ENCODE assay signal across 13 mouse cellular contexts in the genomic region with DNA sequence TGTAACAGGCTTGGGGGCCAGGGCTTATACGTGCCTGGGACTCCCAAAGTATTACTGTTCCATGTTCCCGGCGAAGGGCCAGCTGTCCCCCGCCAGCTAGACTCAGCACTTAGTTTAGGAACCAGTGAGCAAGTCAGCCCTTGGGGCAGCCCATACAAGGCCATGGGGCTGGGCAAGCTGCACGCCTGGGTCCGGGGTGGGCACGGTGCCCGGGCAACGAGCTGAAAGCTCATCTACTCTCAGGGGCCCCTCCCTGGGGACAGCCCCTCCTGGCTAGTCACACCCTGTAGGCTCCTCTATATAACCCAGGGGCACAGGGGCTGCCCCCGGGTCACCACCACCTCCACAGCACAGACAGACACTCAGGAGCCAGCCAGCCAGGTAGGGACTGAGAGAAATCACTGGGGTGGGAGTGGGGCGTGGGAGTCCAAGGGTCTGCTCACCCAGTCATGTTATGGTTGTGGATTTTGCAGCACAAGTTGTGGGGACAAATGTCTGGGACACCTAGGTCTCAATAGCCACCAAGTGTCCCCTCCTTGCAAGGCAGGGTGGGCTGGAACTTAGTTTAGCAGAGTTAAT. TPM values are rescaled to one million over a fixed set of nuclear protein-coding genes. Genes with fewer than 3 reads are reported as not detected.
DNase-seq lines count a peak whose midpoint lies in the region; ATAC-seq and TF ChIP-seq lines count a peak whose summit lies in the region.
"Had no signal": no experiment of that assay in that cellular context is flagged by ENCODE, and none has a peak within 500 bp of the region (broad histone marks: within the 10 kb centered on the region; RNA-seq: fewer than 3 reads in every experiment).

No protein-coding gene starts in this region.

- WGBS in limb, embryonic 12.5 days: 73% methylated on average over 11 of the region's 11 CpGs
- 86% methylated on average over 11 of the region's 11 CpGs for WGBS in limb, embryonic 10.5 days
- WGBS in heart, embryonic 12.5 days: 64% methylated on average over 11 of the region's 11 CpGs
- WGBS in small intestine, adult 2 months: 58% methylated on average over 11 of the region's 11 CpGs
- 76% methylated on average over 11 of the region's 11 CpGs for WGBS in midbrain, embryonic 15.5 days

- H3K9me3 ChIP-seq in limb, embryonic 12.5 days: peaks cover 5% of the 10 kb centered on the region; the same call in 1 of the 2 replicates
- no peaks in the 10 kb centered on the region for H3K9me3 ChIP-seq in limb, embryonic 10.5 days (replicated peaks)
- H3K9me3 ChIP-seq in heart, embryonic 12.5 days (replicated peaks): no peaks in the 10 kb centered on the region
- no peaks in the 10 kb centered on the region for H3K9me3 ChIP-seq in midbrain, embryonic 15.5 days

- peak overlapping the region; percentile 8; the same call in 1 of the 2 replicates for H3K27ac ChIP-seq in limb, embryonic 12.5 days
- no peak overlapping the region for H3K27ac ChIP-seq in limb, embryonic 10.5 days
- H3K27ac ChIP-seq in heart, embryonic 12.5 days (ENCODE audit: poor library complexity, severe bottlenecking): peak overlapping the region; percentile 82
- no peak overlapping the region for H3K27ac ChIP-seq in small intestine, adult 2 months (ENCODE audit: insufficient read depth, low read depth, low read length)
- no peak overlapping the region for H3K27ac ChIP-seq in midbrain, embryonic 15.5 days
- H3K27ac ChIP-seq: neural tube, embryonic 12.5 days had no signal

- no peak overlapping the region for H3K4me2 ChIP-seq in limb, embryonic 12.5 days
- H3K4me2 ChIP-seq in heart, embryonic 12.5 days: peak overlapping the region; percentile 20
- no peak overlapping the region for H3K4me2 ChIP-seq in midbrain, embryonic 15.5 days
- H3K4me2 ChIP-seq: neural tube, embryonic 12.5 days had no signal

- no peak overlapping the region for H3K9ac ChIP-seq in limb, embryonic 12.5 days (replicated peaks)
- no peak overlapping the region; the same call in 1 of the 2 replicates for H3K9ac ChIP-seq in heart, embryonic 12.5 days
- H3K9ac ChIP-seq in midbrain, embryonic 15.5 days: no peak overlapping the region
- H3K9ac ChIP-seq: neural tube, embryonic 12.5 days had no signal

- no peaks in the 10 kb centered on the region for H3K36me3 ChIP-seq in limb, embryonic 12.5 days
- H3K36me3 ChIP-seq in limb, embryonic 10.5 days: no peaks in the 10 kb centered on the region
- no peaks in the 10 kb centered on the region for H3K36me3 ChIP-seq in heart, embryonic 12.5 days
- H3K36me3 ChIP-seq in small intestine, adult 2 months (ENCODE audit: control insufficient read depth, insufficient read depth, low read length): no peaks in the 10 kb centered on the region
- H3K36me3 ChIP-seq in midbrain, embryonic 15.5 days (replicated peaks): no peaks in the 10 kb centered on the region
- H3K36me3 ChIP-seq: neural tube, embryonic 12.5 days had no signal

- no peak for ATAC-seq in limb, embryonic 12.5 days (ENCODE audit: insufficient number of reproducible peaks, insufficient read depth, low FRiP score, low TSS enrichment, low read depth)
- peak; percentile 30; the same call in 1 of the 2 replicates for ATAC-seq in heart, embryonic 12.5 days (ENCODE audit: insufficient number of reproducible peaks, low FRiP score)
- ATAC-seq in frontal cortex, adult (ENCODE audit: low TSS enrichment): no peak
- ATAC-seq in midbrain, embryonic 15.5 days (replicated peaks): no peak
- ATAC-seq: Patski had no signal

- no peak for TF ChIP-seq POLR2A in small intestine, adult 2 months (IDR thresholded peaks at IDR 0.05; ENCODE audit: low read depth, low read length)

- H3K4me3 ChIP-seq in limb, embryonic 12.5 days (replicated peaks): no peak overlapping the region
- no peak overlapping the region for H3K4me3 ChIP-seq in limb, embryonic 10.5 days
- H3K4me3 ChIP-seq in heart, embryonic 12.5 days: no peak overlapping the region
- peak overlapping the region; percentile 18; the same call in 1 of the 2 replicates for H3K4me3 ChIP-seq in small intestine, adult 2 months (ENCODE audit: low read depth, low read length)
- H3K4me3 ChIP-seq in midbrain, embryonic 15.5 days: no peak overlapping the region
- H3K4me3 ChIP-seq: neural tube, embryonic 12.5 days had no signal

- H3K4me1 ChIP-seq in limb, embryonic 12.5 days (replicated peaks): peaks cover 5% of the 10 kb centered on the region
- H3K4me1 ChIP-seq in limb, embryonic 10.5 days: peaks cover 12% of the 10 kb centered on the region
- peaks cover 32% of the 10 kb centered on the region for H3K4me1 ChIP-seq in heart, embryonic 12.5 days (replicated peaks)
- H3K4me1 ChIP-seq in small intestine, adult 2 months (ENCODE audit: control insufficient read depth, insufficient read depth, insufficient read length, low read length): no peaks in the 10 kb centered on the region; the same call in 1 of the 2 replicates
- no peaks in the 10 kb centered on the region for H3K4me1 ChIP-seq in midbrain, embryonic 15.5 days
- H3K4me1 ChIP-seq: neural tube, embryonic 12.5 days had no signal

- H3K27me3 ChIP-seq in limb, embryonic 12.5 days: peaks cover 24% of the 10 kb centered on the region
- peaks cover 29% of the 10 kb centered on the region for H3K27me3 ChIP-seq in limb, embryonic 10.5 days (ENCODE audit: low read depth, poor library complexity, severe bottlenecking)
- H3K27me3 ChIP-seq in heart, embryonic 12.5 days (replicated peaks): peaks cover 8% of the 10 kb centered on the region
- no peaks in the 10 kb centered on the region; the same call in 1 of the 2 replicates for H3K27me3 ChIP-seq in small intestine, adult 2 months (ENCODE audit: control insufficient read depth, insufficient read depth, low read length)
- H3K27me3 ChIP-seq in midbrain, embryonic 15.5 days (replicated peaks): 0 out of 2 replicates have a peak, but pooled peaks cover 3% of the 10 kb centered on the region
- H3K27me3 ChIP-seq: Patski had no signal

- DNase-seq in limb, embryonic 10.5 days (ENCODE audit: low spot score): no peak
- DNase-seq in adrenal gland, postnatal 36 days: peak; percentile 87
- DNase-seq in layer of hippocampus, postnatal 36 days: no peak
- DNase-seq: kidney, postnatal 10 days had no signal

- TF ChIP-seq CTCF in small intestine, adult 2 months (IDR thresholded peaks at IDR 0.05; ENCODE audit: extremely low read depth, insufficient read length, insufficient replicate concordance, low read depth, low read length): no peak

RNA-seq across cellular contexts. Expression of gene Ckm, which starts 6.3 kb away (rescaled TPM):
- 0.25 and 0.42 TPM in 2 replicates for polyA plus RNA-seq in limb, embryonic 12.5 days (2016; fragmentation: Nextera tagmentation; extraction: Ambion mirVana)
- not detected in 2 replicates for polyA plus RNA-seq in limb, embryonic 10.5 days (2016; fragmentation: Nextera tagmentation; extraction: Ambion mirVana)
- total RNA-seq in adrenal gland, postnatal 36 days (2021): under 1 TPM in 1 of 2 experiments, not detected in 1; 0.66 TPM
- polyA plus RNA-seq in heart, embryonic 12.5 days (2016; fragmentation: Nextera tagmentation; extraction: Ambion mirVana): 60.6 and 62.3 TPM in 2 replicates
- polyA plus RNA-seq in small intestine, adult 2 months (2012; rRNA removed): 31.9 and 45.3 TPM in 2 replicates
- under 1 TPM in 1 of 2 experiments, not detected in 1; 0.27 TPM for total RNA-seq in layer of hippocampus, postnatal 36 days (2021)
- not detected in 2 replicates for polyA plus RNA-seq in midbrain, embryonic 15.5 days (2015; fragmentation: Nextera tagmentation; extraction: Ambion mirVana)
- total RNA-seq: left cerebral cortex, postnatal 25 days had no signal
- polyA plus RNA-seq: Patski had no signal

RNA-seq across cellular contexts. Expression of gene Klc3, which starts 7.0 kb away (rescaled TPM):
- 6.7 and 7.8 TPM in 2 replicates for polyA plus RNA-seq in limb, embryonic 12.5 days (2016; fragmentation: Nextera tagmentation; extraction: Ambion mirVana)
- polyA plus RNA-seq in limb, embryonic 10.5 days (2016; fragmentation: Nextera tagmentation; extraction: Ambion mirVana): 3.3 and 4.4 TPM in 2 replicates
- 1 to 10 TPM in 1 of 2 experiments, under 1 TPM in 1; 0.89 to 2.2 TPM for total RNA-seq in adrenal gland, postnatal 36 days (2021)
- 4.2 and 4.6 TPM in 2 replicates for polyA plus RNA-seq in heart, embryonic 12.5 days (2016; fragmentation: Nextera tagmentation; extraction: Ambion mirVana)
- polyA plus RNA-seq in small intestine, adult 2 months (2012; rRNA removed): 2.6 and 3.5 TPM in 2 replicates
- 1 to 10 TPM; 3.1 to 3.4 TPM for total RNA-seq in layer of hippocampus, postnatal 36 days (2021)
- polyA plus RNA-seq in midbrain, embryonic 15.5 days (2015; fragmentation: Nextera tagmentation; extraction: Ambion mirVana): 1.4 and 1.5 TPM in 2 replicates
- total RNA-seq: granulocyte monocyte progenitor cell, adult 5-6 weeks had no signal

RNA-seq across cellular contexts. Expression of gene Ercc2, which starts 29.0 kb away (rescaled TPM):
- 22.9 and 23.8 TPM in 2 replicates for polyA plus RNA-seq in limb, embryonic 12.5 days (2016; fragmentation: Nextera tagmentation; extraction: Ambion mirVana)
- polyA plus RNA-seq in limb, embryonic 10.5 days (2016; fragmentation: Nextera tagmentation; extraction: Ambion mirVana): 25.6 and 26.6 TPM in 2 replicates
- total RNA-seq in adrenal gland, postnatal 36 days (2021): 10 to 100 TPM; 29.7 to 32.8 TPM
- 15.9 and 17.5 TPM in 2 replicates for polyA plus RNA-seq in heart, embryonic 12.5 days (2016; fragmentation: Nextera tagmentation; extraction: Ambion mirVana)
- 21.0 and 31.2 TPM in 2 replicates for polyA plus RNA-seq in small intestine, adult 2 months (2012; rRNA removed)
- total RNA-seq in layer of hippocampus, postnatal 36 days (2021): 10 to 100 TPM; 36.2 to 37.1 TPM
- polyA plus RNA-seq in midbrain, embryonic 15.5 days (2015; fragmentation: Nextera tagmentation; extraction: Ambion mirVana): 29.7 and 33.0 TPM in 2 replicates

RNA-seq across cellular contexts. Expression of gene Mark4, which starts 47.8 kb away (rescaled TPM):
- polyA plus RNA-seq in limb, embryonic 12.5 days (2016; fragmentation: Nextera tagmentation; extraction: Ambion mirVana): 13.5 and 13.6 TPM in 2 replicates
- polyA plus RNA-seq in limb, embryonic 10.5 days (2016; fragmentation: Nextera tagmentation; extraction: Ambion mirVana): 7.6 and 8.0 TPM in 2 replicates
- 10 to 100 TPM; 46.5 to 50.3 TPM for total RNA-seq in adrenal gland, postnatal 36 days (2021)
- 11.4 and 11.7 TPM in 2 replicates for polyA plus RNA-seq in heart, embryonic 12.5 days (2016; fragmentation: Nextera tagmentation; extraction: Ambion mirVana)
- 11.6 and 27.4 TPM in 2 replicates for polyA plus RNA-seq in small intestine, adult 2 months (2012; rRNA removed)
- 100 to 1,000 TPM in 1 of 2 experiments, 10 to 100 TPM in 1; 90.6 to 102 TPM for total RNA-seq in layer of hippocampus, postnatal 36 days (2021)
- polyA plus RNA-seq in midbrain, embryonic 15.5 days (2015; fragmentation: Nextera tagmentation; extraction: Ambion mirVana): 20.4 and 20.6 TPM in 2 replicates

RNA-seq across cellular contexts. Expression of gene Ppp1r13l, which starts 51.3 kb away (rescaled TPM):
- 7.1 and 9.3 TPM in 2 replicates for polyA plus RNA-seq in limb, embryonic 12.5 days (2016; fragmentation: Nextera tagmentation; extraction: Ambion mirVana)
- polyA plus RNA-seq in limb, embryonic 10.5 days (2016; fragmentation: Nextera tagmentation; extraction: Ambion mirVana): 6.5 and 7.0 TPM in 2 replicates
- 1 to 10 TPM; 5.8 to 8.9 TPM for total RNA-seq in adrenal gland, postnatal 36 days (2021)
- 17.5 and 19.4 TPM in 2 replicates for polyA plus RNA-seq in heart, embryonic 12.5 days (2016; fragmentation: Nextera tagmentation; extraction: Ambion mirVana)
- 6.2 and 10.4 TPM in 2 replicates for polyA plus RNA-seq in small intestine, adult 2 months (2012; rRNA removed)
- total RNA-seq in layer of hippocampus, postnatal 36 days (2021): 1 to 10 TPM; 6.0 to 7.0 TPM
- polyA plus RNA-seq in midbrain, embryonic 15.5 days (2015; fragmentation: Nextera tagmentation; extraction: Ambion mirVana): 2.1 and 2.5 TPM in 2 replicates

Comparison
In these comparisons a context has a peak if more than half of its experiments do, and no peak if none do; other contexts are left out.
1. H3K27ac ChIP-seq: peak in limb, embryonic 12.5 days (single experiment) and heart, embryonic 12.5 days (single experiment); none in limb, embryonic 10.5 days (single experiment), small intestine, adult 2 months (single experiment) and midbrain, embryonic 15.5 days (single experiment).
2. DNase-seq: peak in adrenal gland, postnatal 36 days (2 of 2); none in limb, embryonic 10.5 days (single experiment) and layer of hippocampus, postnatal 36 days (0 of 2).
3. RNA of gene Ckm, which starts 6.3 kb away (polyA plus RNA-seq): 60.6 to 62.3 TPM in heart, embryonic 12.5 days and 31.9 to 45.3 TPM in small intestine, adult 2 months; 0.25 to 0.42 TPM in limb, embryonic 12.5 days, not detected in limb, embryonic 10.5 days and not detected in midbrain, embryonic 15.5 days; every median in the first group is over 10 times any median in the second.